Mouse (Mus musculus): ENCODE data around the gene Trim40.

- TF ChIP-seq CTCF (IDR thresholded peaks at IDR 0.05; ENCODE audit: insufficient read depth, low read depth, low read length) (no peak), POLR2A (IDR thresholded peaks at IDR 0.05; ENCODE audit: insufficient read depth, low read depth, low read length) (no peak)
Observed at GRCm38 (mm10) chr17:36912031-36912430, 22.1 kb upstream of the Trim40 start.
